Mouse (Mus musculus) stomach, adult 2 months (tissue): Measurements from ENCODE around the gene Siglec1. TPM values are rescaled to one million over a fixed set of nuclear protein-coding genes. Genes with fewer than 3 reads are reported as not detected.

ENCODE experiments used
- polyA plus RNA-seq: library from polyadenylated mRNA; depleted of rRNA; stranded (reverse); fragments of >200 nt; gene quantifications from 2 replicates; pipeline ENCODE4 v1.2.3, GENCODE M21; 2012; rRNA removed

Gene Siglec1
- 1.8 and 2.0 TPM in 2 replicates for polyA plus RNA-seq

GRCm38 (mm10) chr2:131086667-131087390, at the start of gene Siglec1:
Gene Siglec1 (minus strand): TSS chr2:131086765.

GRCm38 (mm10) chr2:131132930-131133547, 46.5 kb upstream of the Siglec1 start, which contains the start of gene Gm11037:
Gene Gm11037 (plus strand): TSS chr2:131133497.

DNA sequence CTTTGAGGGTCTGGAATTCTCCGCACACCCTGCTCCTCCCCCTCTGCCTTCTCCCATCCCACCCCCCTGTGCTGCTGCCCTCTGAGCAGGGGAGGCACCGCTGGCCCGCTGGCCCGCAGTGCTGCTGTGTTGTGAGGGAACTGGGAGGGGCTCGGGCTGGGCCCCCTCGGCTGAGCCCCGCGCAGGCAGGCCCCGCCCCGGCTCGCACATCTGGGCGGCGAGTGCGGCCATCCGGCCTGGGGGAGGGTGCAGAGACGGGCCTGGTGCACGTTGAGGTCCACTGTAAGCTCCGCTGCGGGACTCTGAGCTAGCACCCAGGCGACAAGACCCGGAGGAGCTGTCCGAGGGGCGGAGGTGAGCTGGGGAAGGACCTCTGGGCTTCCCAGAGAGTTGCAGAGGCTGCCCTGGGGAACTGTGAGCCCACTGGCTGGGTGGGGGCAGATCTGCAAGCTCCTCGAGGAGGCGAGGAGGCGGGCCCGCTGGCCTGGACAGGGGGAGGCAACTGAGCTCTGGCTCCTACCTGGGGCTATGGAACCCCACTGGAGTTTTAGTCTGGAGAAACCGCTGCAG, 40.7 kb upstream of the Siglec1 start, which contains the start of gene Hspa12b:
Hspa12b (plus strand) TSS at position 120 of the 570 bp plus-strand sequence.

GRCm38 (mm10) chr2:131063404-131063864, 23.1 kb downstream of the Siglec1 start, which contains the start of gene Adam33:
Gene Adam33 (minus strand): TSS chr2:131063814.

DNA sequence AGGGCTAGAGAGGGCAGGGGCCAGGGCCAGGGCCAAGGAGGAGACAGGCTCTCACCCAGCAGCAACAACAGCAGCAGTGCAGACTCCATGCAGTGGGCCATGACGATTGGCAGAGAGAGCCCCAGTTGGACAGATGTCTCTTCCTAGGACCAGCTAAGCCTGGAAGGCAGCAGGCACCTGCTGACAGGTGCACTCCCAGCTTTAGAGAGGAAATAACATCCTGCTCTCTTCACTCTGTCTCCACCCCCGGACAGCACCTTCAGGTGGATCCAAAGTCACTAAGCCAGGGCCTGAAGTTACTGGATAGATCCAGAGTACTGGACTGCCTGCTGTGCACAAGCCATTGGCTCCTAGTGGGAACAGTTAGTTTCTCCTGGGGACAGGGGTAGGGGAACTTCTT, 43.6 kb downstream of the Siglec1 start, which contains the start of gene Gfra4:
Gfra4 (minus strand) TSS at position 101 of the 400 bp plus-strand sequence.

Other genes with a start within 250 kb of the Siglec1 start
- gene 4930402H24Rik, start 180.4 kb downstream of the Siglec1 start, polyA plus RNA-seq: 11.9 and 12.3 TPM in 2 replicates
- gene Atrn, start 180.3 kb downstream of the Siglec1 start, polyA plus RNA-seq: 2.2 and 3.9 TPM in 2 replicates
- 30.7 and 65.3 TPM in 2 replicates for gene Gfra4, start 43.7 kb downstream of the Siglec1 start, polyA plus RNA-seq
- 35.6 and 43.1 TPM in 2 replicates for gene Adam33, start 23.0 kb downstream of the Siglec1 start, polyA plus RNA-seq
- 4.9 and 6.4 TPM in 2 replicates for gene Hspa12b, start 40.5 kb upstream of the Siglec1 start, polyA plus RNA-seq
- not detected in 2 replicates for gene Gm11037, start 46.7 kb upstream of the Siglec1 start, polyA plus RNA-seq
- gene 1700037H04Rik, start 73.3 kb upstream of the Siglec1 start, polyA plus RNA-seq: 37.6 and 53.3 TPM in 2 replicates
- 66.5 and 82.0 TPM in 2 replicates for gene Cenpb, start 93.3 kb upstream of the Siglec1 start, polyA plus RNA-seq
- 18.2 and 22.2 TPM in 2 replicates for gene Cdc25b, start 100.2 kb upstream of the Siglec1 start, polyA plus RNA-seq
- 6.9 and 10.8 TPM in 2 replicates for gene Spef1, start 100.5 kb upstream of the Siglec1 start, polyA plus RNA-seq
- 25.0 and 38.9 TPM in 2 replicates for gene Ap5s1, start 120.3 kb upstream of the Siglec1 start, polyA plus RNA-seq
- 41.1 and 45.9 TPM in 2 replicates for gene Mavs, start 147.3 kb upstream of the Siglec1 start, polyA plus RNA-seq
- gene Pank2, start 175.7 kb upstream of the Siglec1 start, polyA plus RNA-seq: 2.9 and 4.1 TPM in 2 replicates